Mouse (Mus musculus) adrenal gland, adult (tissue): Measurements from ENCODE around the gene Arhgap31.
"Not testable (repeated sequence)": the region's sequence is repeated elsewhere in the genome, so short reads cannot be mapped to it uniquely, and the experiment has no call there.

Experiments
- DNase-seq, 2 experiments: peaks; one replicate each; pipeline ENCODE4 v3.0.0; 2022 to 2023; ENCODE audit warnings: low spot score in 1 of 2; ENCODE audit not compliant: inconsistent age in 2 of 2

Arhgap31 gene

GRCm38 (mm10) chr16:38728576-38729132 is 15.6 kb upstream of the Arhgap31 start:
- DNase-seq, result no peak

- peak in 1 of 2 experiments; percentile 36 for DNase-seq
Measured at GRCm38 (mm10) chr16:38724974-38725373, 11.9 kb upstream of the Arhgap31 start.

GRCm38 (mm10) chr16:38724256-38724655 is 11.2 kb upstream of the Arhgap31 start:
- DNase-seq, result no peak

DNA sequence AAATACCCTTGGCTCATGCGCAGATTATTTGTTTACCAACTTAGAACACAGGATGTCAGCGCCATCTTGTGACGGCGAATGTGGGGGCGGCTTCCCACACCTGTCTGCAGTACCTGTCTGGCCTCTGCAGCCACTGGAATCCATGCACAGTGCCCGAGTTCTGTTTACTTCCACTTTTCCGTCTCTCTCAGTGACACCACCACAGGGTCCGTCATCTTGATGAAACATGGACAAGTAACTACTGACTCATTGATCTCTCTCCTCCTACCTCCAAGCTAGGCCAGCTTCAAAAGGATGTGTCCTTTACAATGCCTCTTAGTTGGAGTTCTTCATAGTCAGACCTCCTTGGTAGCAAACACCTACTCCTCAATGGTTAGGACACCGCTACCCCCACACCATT is 8.3 kb upstream of the Arhgap31 start:
- DNase-seq, result peak in 1 of 2 experiments; percentile 16

GRCm38 (mm10) chr16:38714259-38714526 is 1.1 kb upstream of the Arhgap31 start:
- not testable (repeated sequence) for DNase-seq

GRCm38 (mm10) chr16:38713404-38714258 is 557 bp upstream of the Arhgap31 start:
- no peak for DNase-seq

- DNase-seq, result peak; percentile 40 to 63
Measured at GRCm38 (mm10) chr16:38712105-38712504, 969 bp downstream of the Arhgap31 start.

DNA sequence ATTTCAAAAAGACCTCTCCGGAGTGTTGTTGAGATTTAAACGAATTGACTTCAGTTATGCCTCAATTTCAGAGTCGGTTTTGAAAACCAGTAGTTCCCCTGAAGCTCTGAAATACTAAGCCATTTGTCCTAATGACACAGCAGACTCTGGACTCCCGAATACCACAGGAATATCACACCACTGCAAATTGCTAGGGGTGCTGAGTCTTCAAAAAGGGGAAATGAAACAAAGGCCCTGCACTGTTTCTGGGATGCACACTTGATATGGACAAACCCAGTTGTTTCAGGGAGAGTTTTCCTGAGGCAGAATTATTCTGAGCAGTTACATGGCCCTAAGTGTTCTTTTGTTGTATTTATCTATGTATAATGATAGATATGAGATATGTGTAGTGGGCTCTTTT is 1.8 kb downstream of the Arhgap31 start:
- DNase-seq, result no peak

DNA sequence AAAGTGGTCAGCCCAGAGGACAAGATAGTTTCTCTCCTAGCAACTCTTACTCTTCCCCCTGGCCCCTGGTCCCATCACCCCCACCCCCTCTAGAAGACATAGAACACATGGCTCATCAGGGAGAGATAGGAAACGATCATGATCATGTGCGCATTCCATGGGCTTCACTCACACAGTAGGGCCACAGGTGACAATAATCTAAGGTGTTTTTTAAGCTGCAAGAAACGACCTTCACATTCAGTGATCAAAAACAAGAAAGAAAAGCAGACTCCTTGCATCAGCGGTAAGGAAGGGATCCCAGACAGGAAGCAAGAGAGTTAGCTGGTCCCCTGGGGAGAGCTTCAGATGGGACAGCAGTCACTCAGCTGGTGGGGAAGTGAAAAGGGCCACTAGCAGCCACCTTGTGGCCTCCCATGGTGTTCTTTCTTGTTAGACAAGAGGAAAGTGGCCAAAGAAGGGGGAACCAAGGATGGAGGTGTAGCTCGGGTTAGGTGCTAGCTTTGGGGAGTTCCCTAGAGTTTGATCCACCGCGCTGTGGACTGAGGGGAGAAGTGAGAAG is 4.0 kb downstream of the Arhgap31 start:
- no peak for DNase-seq

DNA sequence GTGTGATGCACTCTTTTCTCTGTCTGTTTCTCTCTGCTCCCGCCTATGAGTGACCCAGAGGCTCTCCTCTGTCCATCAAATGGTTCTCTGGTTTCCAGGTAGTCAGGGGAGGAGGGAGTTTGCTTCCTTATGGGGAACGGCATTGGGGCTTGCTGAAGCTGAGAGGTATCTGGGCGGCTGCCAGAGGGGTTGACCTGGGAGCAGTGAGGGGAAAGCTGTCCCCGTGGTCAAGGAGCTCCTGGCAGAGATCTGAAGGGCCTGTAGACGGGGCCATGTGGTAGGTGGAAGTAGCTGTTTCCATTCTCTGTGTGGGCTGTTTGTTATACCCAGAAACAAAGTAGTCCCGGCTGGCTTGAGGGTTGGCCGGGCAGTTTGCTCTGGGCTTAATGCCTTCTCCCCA is 6.3 kb downstream of the Arhgap31 start:
- no peak for DNase-seq

DNA sequence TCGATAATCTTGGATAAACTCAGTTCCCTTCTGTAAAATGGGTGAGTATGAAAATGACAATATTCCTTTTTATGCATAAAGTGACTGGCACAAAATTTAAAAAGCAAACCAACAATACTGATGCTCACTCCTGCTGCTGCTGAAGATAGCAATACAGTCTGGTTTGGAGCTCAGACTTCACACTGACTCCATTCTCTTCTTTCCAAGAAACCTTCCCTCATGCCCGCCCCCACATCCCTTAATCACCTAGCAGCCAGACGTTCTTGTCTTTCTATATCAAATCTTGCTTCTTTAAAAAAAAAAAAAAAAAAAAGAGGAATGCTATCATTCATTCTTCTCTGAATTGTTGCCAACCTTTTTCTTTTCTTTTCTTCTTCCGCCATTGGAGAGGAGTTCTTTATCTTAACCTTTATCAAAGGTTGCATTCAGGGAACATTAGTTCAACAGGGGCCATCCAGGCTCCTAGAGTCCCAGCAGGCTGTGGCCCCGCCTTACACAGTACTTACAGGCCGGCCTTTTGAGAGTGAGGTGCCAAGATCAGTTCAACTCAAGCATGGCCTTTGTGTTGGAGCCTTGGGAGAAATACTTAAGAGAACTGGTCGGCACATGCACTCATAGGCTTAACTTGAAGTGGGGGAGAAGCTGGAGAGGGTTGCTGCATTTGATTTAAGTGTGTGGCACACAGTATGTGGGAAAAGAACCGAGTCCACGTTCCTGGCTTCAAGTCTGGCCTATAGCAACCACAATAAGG is 7.4 kb downstream of the Arhgap31 start:
- DNase-seq, result no peak

- no peak for DNase-seq
Measured at GRCm38 (mm10) chr16:38703501-38703900, 9.6 kb downstream of the Arhgap31 start.

DNA sequence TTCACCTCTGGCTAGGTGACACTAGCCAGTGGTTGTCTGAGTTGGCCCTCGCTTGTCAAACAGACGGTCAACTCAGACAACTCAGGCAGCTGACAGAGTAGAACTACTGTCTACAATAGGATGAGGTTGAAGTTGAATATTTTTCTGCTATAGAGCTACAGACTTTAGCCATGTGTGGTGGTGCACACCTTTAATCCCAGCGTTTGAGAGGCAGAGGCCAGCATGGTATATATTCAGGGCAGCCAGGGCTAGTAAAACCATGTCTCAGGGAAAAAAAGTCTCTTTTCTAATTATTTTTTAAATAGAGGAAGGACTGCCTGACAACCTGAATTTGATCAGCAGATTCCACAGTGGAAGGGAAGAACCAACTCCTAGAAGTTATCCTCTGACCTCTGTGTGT is 10.8 kb downstream of the Arhgap31 start:
- no peak for DNase-seq

DNA sequence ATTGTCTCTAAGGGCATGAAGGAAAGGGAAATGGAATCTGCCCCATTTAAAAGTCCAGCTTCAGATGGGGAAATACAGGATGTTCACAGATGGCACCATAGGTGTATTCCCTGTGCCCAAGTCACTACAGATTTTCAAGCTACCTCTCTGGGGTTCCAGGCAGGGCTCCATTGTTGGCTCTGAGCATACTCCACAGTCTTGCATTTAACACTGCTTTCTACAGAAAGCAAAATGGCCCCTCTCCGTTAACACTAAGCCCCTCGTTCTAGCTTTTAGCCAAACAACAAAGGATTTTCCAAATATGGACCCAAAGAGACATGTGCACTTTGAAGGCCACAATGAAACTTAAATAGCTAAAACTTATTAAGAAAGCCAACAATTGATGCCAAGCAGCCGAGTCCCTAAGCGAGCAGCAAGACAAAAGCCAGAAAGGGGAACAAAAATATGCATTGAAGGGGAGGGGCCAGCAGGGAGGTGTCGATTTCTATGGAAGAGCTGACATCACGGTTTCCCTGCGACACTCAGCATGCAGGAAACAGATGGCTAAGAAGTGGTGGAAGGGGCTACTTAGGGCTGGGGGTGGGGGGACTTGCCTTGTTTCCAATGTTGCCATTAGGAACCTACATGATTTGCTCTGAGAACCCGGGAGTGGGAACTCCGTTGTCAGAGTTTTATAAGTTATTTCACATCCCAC is 11.4 kb downstream of the Arhgap31 start:
- no peak for DNase-seq

- peak; percentile 37 to 64 for DNase-seq
Measured at GRCm38 (mm10) chr16:38700392-38701162, 12.5 kb downstream of the Arhgap31 start.

- DNase-seq, result peak; percentile 60 to 84
Measured at GRCm38 (mm10) chr16:38697611-38698010, 15.5 kb downstream of the Arhgap31 start.

DNA sequence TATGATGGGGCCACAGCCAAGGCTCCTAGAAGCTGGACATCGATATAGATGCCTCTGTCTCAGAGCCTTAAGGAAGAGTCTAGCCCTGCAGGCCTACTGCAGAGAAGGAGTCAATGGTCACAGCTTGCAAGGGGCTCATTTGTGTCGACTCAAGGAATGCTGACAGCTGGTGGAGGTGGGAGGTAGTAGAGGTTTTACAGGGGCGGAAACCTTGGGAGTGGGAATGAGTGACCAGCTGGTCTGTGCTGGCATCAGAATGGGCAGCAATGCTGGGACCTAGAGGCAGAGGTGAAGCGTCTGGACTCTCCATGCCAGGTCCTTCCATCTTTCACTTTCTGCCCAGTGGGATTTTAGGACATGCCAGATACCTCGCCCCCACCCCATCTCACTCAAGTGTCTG is 17.5 kb downstream of the Arhgap31 start:
- DNase-seq, result no peak

DNA sequence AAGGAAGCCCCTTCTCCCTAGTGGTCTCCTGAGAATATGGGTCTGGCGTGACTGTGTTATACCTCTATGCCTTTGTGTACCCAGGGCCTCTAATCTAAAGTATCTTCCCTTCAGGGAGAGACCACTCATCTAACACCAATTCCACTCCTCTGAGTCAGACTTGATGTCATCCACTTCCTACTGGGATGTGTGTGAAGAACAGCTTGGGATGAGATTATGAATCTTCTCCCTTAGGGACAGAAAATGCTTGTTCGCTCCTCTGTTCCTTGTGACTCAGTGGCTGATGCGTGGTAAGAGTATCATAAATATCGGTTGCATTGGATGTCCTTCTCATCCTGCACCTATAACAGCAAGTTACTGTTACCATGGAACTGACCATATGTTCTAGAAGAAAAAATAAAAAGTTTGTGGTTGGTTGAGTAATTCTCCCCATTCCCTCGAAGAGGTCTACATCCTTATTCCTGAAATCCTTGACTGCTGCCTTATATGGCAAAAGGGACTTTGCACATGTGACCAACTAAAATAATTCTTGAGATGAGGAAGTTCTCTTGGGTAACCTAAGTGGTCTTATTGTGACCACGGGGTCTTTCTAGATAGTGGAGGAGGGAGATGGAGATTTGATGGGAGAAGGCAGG is 18.1 kb downstream of the Arhgap31 start:
- DNase-seq, result no peak

DNA sequence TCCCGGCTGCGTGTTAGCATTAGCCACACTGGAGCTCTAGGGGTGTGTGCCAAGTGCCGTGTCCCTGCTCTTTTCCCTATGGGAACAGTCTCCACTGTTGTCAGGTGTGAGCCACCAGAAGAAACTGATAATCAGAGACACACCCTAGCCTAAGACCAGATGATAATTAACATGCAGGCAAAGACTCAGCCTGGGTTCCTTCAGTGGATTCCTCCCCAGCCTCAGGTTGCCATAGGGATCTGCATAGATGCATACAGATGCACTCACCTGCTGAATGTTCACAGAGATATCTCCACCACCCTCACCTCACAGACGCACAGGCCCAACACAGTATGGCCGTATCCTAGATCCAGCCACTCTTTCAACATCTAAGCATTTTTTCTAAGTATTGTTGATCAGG is 22.6 kb downstream of the Arhgap31 start:
- no peak for DNase-seq

DNA sequence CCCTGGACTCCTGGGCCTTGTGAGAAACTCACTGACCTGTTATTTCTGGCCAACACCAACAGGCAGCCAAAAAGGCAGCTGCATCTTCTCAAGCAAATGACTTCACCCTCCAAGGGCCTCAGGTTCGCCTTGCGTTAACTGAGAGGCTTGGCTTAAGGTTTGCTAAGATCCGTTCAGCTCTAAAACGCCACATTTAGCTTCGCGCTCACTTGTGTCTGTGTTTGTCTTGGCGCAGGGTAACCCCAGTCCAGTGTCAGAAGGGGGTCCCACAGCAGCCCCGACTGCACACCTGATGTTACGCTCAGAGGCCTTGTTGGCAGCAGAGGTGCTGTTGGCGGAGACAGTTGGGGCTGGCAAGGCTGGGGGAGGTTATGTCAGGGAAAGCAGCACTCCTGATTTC is 23.3 kb downstream of the Arhgap31 start:
- DNase-seq, result no peak
